Mouse (Mus musculus) MEL (cell line): ENCODE results near the gene Prph. TPM values are rescaled to one million over a fixed set of nuclear protein-coding genes. Genes with fewer than 3 reads are reported as not detected.

Experiments used
- DNase-seq: peaks from one replicate; pipeline ENCODE4 v3.0.0; 2011; ENCODE audit warnings: low read depth, low spot score
- H3K27ac ChIP-seq: 2 replicates; pipeline ENCODE4 v1.5.1; 2012; ENCODE audit warnings: low read depth, mild to moderate bottlenecking, control low read depth, low read length, moderate library complexity; ENCODE audit not compliant: control insufficient read depth
- H3K27me3 ChIP-seq, 2 experiments: fragments of 150-350 bp in 1 of 2; sonication (generic) in 1 of 2; 2 replicates each; pipeline ENCODE4 v1.6.1; 2012; ENCODE audit warnings: low read length in 2 of 2, mild to moderate bottlenecking in 2 of 2, improper control_type of control experiment in 1 of 2, moderate library complexity in 1 of 2; ENCODE audit not compliant: insufficient read depth in 2 of 2, control insufficient read depth in 1 of 2
- H3K36me3 ChIP-seq, 2 experiments: 2 replicates each; pipeline ENCODE4 v1.6.1; 2012 to 2014; ENCODE audit warnings: low read length in 2 of 2, improper control_type of control experiment in 1 of 2, inconsistent platforms in 1 of 2, mild to moderate bottlenecking in 1 of 2; ENCODE audit not compliant: insufficient read depth in 2 of 2, control insufficient read depth in 1 of 2
- H3K4me1 ChIP-seq, 2 experiments: fragments of 150-350 bp in 1 of 2; sonication (generic) in 1 of 2; 2 replicates each; pipeline ENCODE4 v1.6.1; 2012; ENCODE audit warnings: low read length in 2 of 2, improper control_type of control experiment in 1 of 2, mild to moderate bottlenecking in 1 of 2; ENCODE audit not compliant: insufficient read depth in 2 of 2, control insufficient read depth in 1 of 2
- H3K4me3 ChIP-seq, 2 experiments: fragments of 150-350 bp in 1 of 2; sonication (generic) in 1 of 2; 2 replicates each; pipeline ENCODE4 v1.5.1; 2012; ENCODE audit warnings: low read depth in 2 of 2, low read length in 2 of 2, mild to moderate bottlenecking in 2 of 2, moderate library complexity in 2 of 2, control low read depth in 1 of 2, improper control_type of control experiment in 1 of 2; ENCODE audit not compliant: control insufficient read depth in 1 of 2, insufficient read depth in 1 of 2
- H3K79me2 ChIP-seq: 2 replicates; pipeline ENCODE4 v1.6.1; 2012; ENCODE audit warnings: mild to moderate bottlenecking, low read length, moderate library complexity; ENCODE audit not compliant: control insufficient read depth, poor library complexity, insufficient read depth
- H3K9ac ChIP-seq: 2 replicates; pipeline ENCODE4 v1.6.1; 2012; ENCODE audit warnings: low read depth, mild to moderate bottlenecking, control low read depth, low read length, moderate library complexity; ENCODE audit not compliant: control insufficient read depth, poor library complexity, severe bottlenecking
- H3K9me3 ChIP-seq: fragments of 150-350 bp; sonication (generic); replicated peaks from 2 replicates; pipeline ENCODE4 v1.6.1; 2012; ENCODE audit warnings: mild to moderate bottlenecking, low read length, improper control_type of control experiment, moderate library complexity; ENCODE audit not compliant: insufficient read depth
- CHD1 ChIP-seq: IDR thresholded peaks from 2 replicates; pipeline ENCODE4 v1.6.1; 2012; ENCODE audit warnings: low read depth, mild to moderate bottlenecking, inconsistent platforms, low read length, improper control_type of control experiment
- CTCF ChIP-seq, 3 experiments: IDR thresholded peaks in 2 of 3; conservative IDR thresholded peaks in 1 of 3; 2 replicates each; pipeline ENCODE4 v1.5.1; 2011 to 2012; ENCODE audit warnings: low read length in 3 of 3, low read depth in 2 of 3, mild to moderate bottlenecking in 2 of 3, improper control_type of control experiment in 1 of 3, inconsistent platforms in 1 of 3, mixed read lengths in 1 of 3, moderate library complexity in 1 of 3; ENCODE audit not compliant: control insufficient read depth in 1 of 3, insufficient read depth in 1 of 3, poor library complexity in 1 of 3, severe bottlenecking in 1 of 3
- E2F4 ChIP-seq: IDR thresholded peaks from 2 replicates; pipeline ENCODE4 v1.6.1; 2011; ENCODE audit warnings: low read depth, low read length, improper control_type of control experiment, borderline replicate concordance
- ELF1 ChIP-seq: IDR thresholded peaks from 2 replicates; pipeline ENCODE4 v1.6.1; 2014; ENCODE audit warnings: low read depth, mild to moderate bottlenecking, inconsistent platforms, low read length, improper control_type of control experiment, moderate library complexity
- EP300 ChIP-seq, 2 experiments: IDR thresholded peaks; 2 replicates each; pipeline ENCODE4 v1.6.1; 2011; ENCODE audit warnings: improper control_type of control experiment in 2 of 2, low read length in 2 of 2, low read depth in 1 of 2, mild to moderate bottlenecking in 1 of 2
- ETS1 ChIP-seq: IDR thresholded peaks from 2 replicates; pipeline ENCODE4 v1.6.1; 2012; ENCODE audit warnings: low read depth, mild to moderate bottlenecking, inconsistent platforms, low read length, improper control_type of control experiment, moderate library complexity
- HCFC1 ChIP-seq: IDR thresholded peaks from 2 replicates; pipeline ENCODE4 v1.6.1; 2012; ENCODE audit warnings: low read depth, mild to moderate bottlenecking, inconsistent platforms, low read length, improper control_type of control experiment, moderate library complexity
- JUND ChIP-seq: IDR thresholded peaks from 2 replicates; pipeline ENCODE4 v1.6.1; 2011; ENCODE audit warnings: low read depth, mild to moderate bottlenecking, improper control_type of control experiment, low read length
- KAT2A ChIP-seq: conservative IDR thresholded peaks from 2 replicates; pipeline ENCODE4 v1.6.1; 2012; ENCODE audit warnings: low read depth, low read length, improper control_type of control experiment, inconsistent platforms
- MAFK ChIP-seq: IDR thresholded peaks from 2 replicates; pipeline ENCODE4 v1.6.1; 2011; ENCODE audit warnings: low read depth, mild to moderate bottlenecking, low read length, improper control_type of control experiment, borderline replicate concordance
- MAZ ChIP-seq: IDR thresholded peaks from 2 replicates; pipeline ENCODE4 v1.6.1; 2012; ENCODE audit warnings: low read depth, mild to moderate bottlenecking, inconsistent platforms, low read length, improper control_type of control experiment
- MXI1 ChIP-seq: IDR thresholded peaks from 2 replicates; pipeline ENCODE4 v1.6.1; 2011; ENCODE audit warnings: mild to moderate bottlenecking, low read depth, low read length, improper control_type of control experiment
- NELFE ChIP-seq: IDR thresholded peaks from 2 replicates; pipeline ENCODE4 v1.6.1; 2011; ENCODE audit warnings: low read depth, low read length, improper control_type of control experiment
- NRF1 ChIP-seq: IDR thresholded peaks from 2 replicates; pipeline ENCODE4 v1.6.1; 2014; ENCODE audit warnings: low read depth, mild to moderate bottlenecking, inconsistent platforms, low read length, improper control_type of control experiment, moderate library complexity; ENCODE audit not compliant: poor library complexity, insufficient read depth, severe bottlenecking
- POLR2A ChIP-seq, 2 experiments: IDR thresholded peaks; 2 replicates each; pipeline ENCODE4 v1.6.1; 2011 to 2012; ENCODE audit warnings: low read length in 2 of 2, mild to moderate bottlenecking in 2 of 2, control low read depth in 1 of 2, improper control_type of control experiment in 1 of 2, low read depth in 1 of 2, moderate library complexity in 1 of 2; ENCODE audit not compliant: control insufficient read depth in 1 of 2, insufficient read depth in 1 of 2, poor library complexity in 1 of 2
- POLR2AphosphoS2 ChIP-seq: IDR thresholded peaks from 2 replicates; pipeline ENCODE4 v1.6.1; 2011; ENCODE audit warnings: low read length, improper control_type of control experiment
- RAD21 ChIP-seq: IDR thresholded peaks from 2 replicates; pipeline ENCODE4 v1.6.1; 2011; ENCODE audit warnings: mild to moderate bottlenecking, low read depth, low read length, improper control_type of control experiment
- RCOR1 ChIP-seq: IDR thresholded peaks from 2 replicates; pipeline ENCODE4 v1.6.1; 2012; ENCODE audit warnings: low read depth, mild to moderate bottlenecking, inconsistent platforms, low read length, improper control_type of control experiment
- TAL1 ChIP-seq: IDR thresholded peaks from 2 replicates; pipeline ENCODE4 v1.6.1; 2012; ENCODE audit warnings: mild to moderate bottlenecking, inconsistent platforms, low read length, moderate library complexity, mixed read lengths
- TBP ChIP-seq: IDR thresholded peaks from 2 replicates; pipeline ENCODE4 v1.8.0; 2011; ENCODE audit warnings: low read depth, low read length, improper control_type of control experiment
- TCF12 ChIP-seq: IDR thresholded peaks from 2 replicates; pipeline ENCODE4 v1.6.1; 2014; ENCODE audit warnings: low read depth, mild to moderate bottlenecking, inconsistent platforms, low read length, improper control_type of control experiment, moderate library complexity
- ZC3H11A ChIP-seq: IDR thresholded peaks from 2 replicates; pipeline ENCODE4 v1.6.1; 2012; ENCODE audit warnings: low read depth, mild to moderate bottlenecking, inconsistent platforms, low read length, improper control_type of control experiment
- ZKSCAN1 ChIP-seq: IDR thresholded peaks from 2 replicates; pipeline ENCODE4 v1.6.1; 2012; ENCODE audit warnings: low read depth, mild to moderate bottlenecking, inconsistent platforms, low read length, improper control_type of control experiment, moderate library complexity
- ZMIZ1 ChIP-seq: IDR thresholded peaks from 2 replicates; pipeline ENCODE4 v1.6.1; 2012; ENCODE audit warnings: low read depth, mild to moderate bottlenecking, inconsistent platforms, low read length, improper control_type of control experiment, moderate library complexity
- ZNF384 ChIP-seq: IDR thresholded peaks from 2 replicates; pipeline ENCODE4 v1.6.1; 2012; ENCODE audit warnings: low read depth, mild to moderate bottlenecking, inconsistent platforms, low read length, improper control_type of control experiment
- polyA plus RNA-seq, 2 experiments: library from polyadenylated mRNA; stranded (reverse) in 1 of 2; unstranded in 1 of 2; fragments of >175 nt in 1 of 2; fragments of >200 nt in 1 of 2; gene quantifications; 2 replicates each; pipeline versions ENCODE4 v1.2.1 to v1.2.4; 2012; ENCODE audit warnings: low replicate concordance in 2 of 2, low read depth in 1 of 2; ENCODE audit not compliant: insufficient read length in 2 of 2, insufficient read depth in 1 of 2, missing spikeins in 1 of 2
- total RNA-seq: library from RNA; depleted of rRNA; stranded (reverse); fragments of 300-350 nt; gene quantifications from 2 replicates; pipeline ENCODE4 v1.2.3, GENCODE M21; 2012

Prph gene
- total and polyA plus RNA-seq, 3 experiments: not detected

- TF ChIP-seq TAL1 (no peak), MXI1 (peak; percentile 60), CHD1 (no peak), TBP (peak; percentile 77; the same call in 1 of the 2 replicates), MAZ (no peak), ZC3H11A (no peak), ZMIZ1 (no peak)
Observed at GRCm38 (mm10) chr15:99026259-99026658, 28.7 kb upstream of the Prph start (continued).

GRCm38 (mm10) chr15:99027116-99027515 lies 27.9 kb upstream of the Prph start:
- Histone ChIP-seq H3K4me3 (no peak overlapping the region), H3K36me3 (peaks cover 0 to 13% of the 10 kb centered on the region in 2 experiments; a peak in 2 of 4 replicates)

GRCm38 (mm10) chr15:99028874-99029458 lies 26.0 kb upstream of the Prph start:
- peak overlapping the region; percentile 79 for H3K27ac ChIP-seq
- H3K4me1 ChIP-seq: peaks cover 8 to 20% of the 10 kb centered on the region in 2 experiments
- H3K9ac ChIP-seq: peak overlapping the region; percentile 61
- no peaks in the 10 kb centered on the region for H3K9me3 ChIP-seq
- H3K36me3 ChIP-seq: peaks cover 0 to 24% of the 10 kb centered on the region in 2 experiments; a peak in 2 of 4 replicates
- peak overlapping the region; percentile 76 to 90 for H3K4me3 ChIP-seq
- no peaks in the 10 kb centered on the region for H3K27me3 ChIP-seq
- peaks cover 33% of the 10 kb centered on the region for H3K79me2 ChIP-seq
- peak; percentile 82 for DNase-seq
- TF ChIP-seq CTCF (IDR thresholded peaks at IDR 0.05 in 2 of 3, conservative IDR thresholded peaks at IDR 0.05 in 1 of 3; ENCODE audit: control insufficient read depth in 1 of 3, insufficient read depth in 1 of 3, low read depth in 2 of 3, low read length in 3 of 3, poor library complexity in 1 of 3, severe bottlenecking in 1 of 3) (no peak), ZMIZ1 (peak; percentile 65; the same call in 1 of the 2 replicates), ZNF384 (peak; percentile 99), MAZ (0 out of 2 replicates have a peak, but pooled peaks have one; percentile 6), JUND (peak; percentile 78), POLR2AphosphoS2 (0 out of 2 replicates have a peak, but pooled peaks have one; percentile 23), ZKSCAN1 (peak; percentile 21; the same call in 1 of the 2 replicates), RAD21 (no peak), POLR2A (IDR thresholded peaks at IDR 0.05; ENCODE audit: control insufficient read depth in 1 of 2, insufficient read depth in 1 of 2, low read depth in 1 of 2, low read length in 2 of 2, poor library complexity in 1 of 2) (peak in 1 of 2 experiments; percentile 26; a peak in 1 of 4 replicates), E2F4 (no peak), KAT2A (0 out of 2 replicates have a peak, but pooled peaks have one; percentile 31), HCFC1 (peak; percentile 60), NRF1 (no peak), TCF12 (peak; percentile 17; the same call in 1 of the 2 replicates), ETS1 (peak; percentile 71), ZC3H11A (no peak), EP300 (IDR thresholded peaks at IDR 0.05; ENCODE audit: low read depth in 1 of 2, low read length in 2 of 2) (peak; percentile 11 to 60; a peak in 3 of 4 replicates), MAFK (no peak), TBP (peak; percentile 76; the same call in 1 of the 2 replicates), NELFE (peak; percentile 52; the same call in 1 of the 2 replicates), RCOR1 (peak; percentile 35; the same call in 1 of the 2 replicates), ELF1 (peak; percentile 73), CHD1 (peak; percentile 42; the same call in 1 of the 2 replicates)

More at GRCm38 (mm10) chr15:99027116-99027515, 27.9 kb upstream of the Prph start:
- Histone ChIP-seq H3K27ac (no peak overlapping the region), H3K4me1 (peaks cover 5 to 6% of the 10 kb centered on the region in 2 experiments; a peak in 3 of 4 replicates), H3K9ac (no peak overlapping the region), H3K27me3 (no peaks in the 10 kb centered on the region), H3K79me2 (peaks cover 21% of the 10 kb centered on the region), H3K9me3 (no peaks in the 10 kb centered on the region)
- TF ChIP-seq KAT2A (no peak), CTCF (IDR thresholded peaks at IDR 0.05 in 2 of 3, conservative IDR thresholded peaks at IDR 0.05 in 1 of 3; ENCODE audit: control insufficient read depth in 1 of 3, insufficient read depth in 1 of 3, low read depth in 2 of 3, low read length in 3 of 3, poor library complexity in 1 of 3, severe bottlenecking in 1 of 3) (peak in 2 of 3 experiments; percentile 7 to 19; a peak in 2 of 6 replicates), ZC3H11A (no peak), HCFC1 (no peak), ZMIZ1 (no peak)
- peak; percentile 33 for DNase-seq
